ENCODE assay signal across 25 mouse cellular contexts in the genomic region with DNA sequence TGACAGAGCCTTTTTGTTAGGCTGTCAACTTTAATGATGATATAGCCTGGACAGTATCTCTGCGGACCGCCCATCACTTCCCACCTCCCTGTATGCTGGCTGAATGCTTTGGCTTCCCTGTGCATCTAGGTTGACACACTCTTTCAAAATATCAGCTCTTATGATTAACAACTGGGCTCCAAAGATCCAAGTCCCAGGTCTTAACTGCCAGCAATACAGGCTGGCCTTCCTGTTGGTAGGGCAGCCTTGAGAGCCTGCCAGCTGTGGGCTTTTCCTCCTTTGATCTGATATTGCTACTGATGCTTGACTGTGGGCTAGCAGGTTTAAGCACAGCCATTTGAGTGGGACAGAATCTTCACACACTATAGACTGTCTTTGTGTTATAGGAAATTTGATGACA.
A peak's percentile ranks its signal among the peaks of the same experiment; 100 is the strongest.
DNase-seq lines count a peak whose midpoint lies in the region; ATAC-seq and TF ChIP-seq lines count a peak whose summit lies in the region.
"Had no signal": no experiment of that assay in that cellular context is flagged by ENCODE, and none has a peak within 500 bp of the region (broad histone marks: within the 10 kb centered on the region; RNA-seq: fewer than 3 reads in every experiment).

No protein-coding gene starts in this region.

- WGBS in heart, postnatal 0 days, result 84% methylated on average over 2 of the region's 2 CpGs

- no peaks in the 10 kb centered on the region for H3K36me3 ChIP-seq in heart, postnatal 0 days (replicated peaks; ENCODE audit: control insufficient read depth, insufficient read depth, low read length)
- H3K36me3 ChIP-seq: forebrain, embryonic 10.5 days; heart, embryonic 15.5 days; midbrain, embryonic 13.5 days; neural tube, embryonic 12.5 days; stomach, embryonic 15.5 days had no signal

- H3K4me3 ChIP-seq in heart, postnatal 0 days (ENCODE audit: low read depth, low read length), result no peak overlapping the region
- H3K4me3 ChIP-seq: forebrain, embryonic 10.5 days; heart, adult 2 months; heart, embryonic 15.5 days; midbrain, embryonic 13.5 days; neural tube, embryonic 12.5 days; stomach, embryonic 15.5 days had no signal

- no peak for TF ChIP-seq EP300 in heart, postnatal 0 days (IDR thresholded peaks at IDR 0.05; ENCODE audit: low read depth)

- H3K27me3 ChIP-seq in heart, postnatal 0 days (ENCODE audit: control insufficient read depth, insufficient read depth, low read length), result no peaks in the 10 kb centered on the region
- H3K27me3 ChIP-seq: heart, embryonic 15.5 days; midbrain, embryonic 13.5 days; neural tube, embryonic 12.5 days; stomach, embryonic 15.5 days had no signal

- H3K4me2 ChIP-seq in heart, postnatal 0 days (ENCODE audit: low read depth, low read length), result no peak overlapping the region
- H3K4me2 ChIP-seq: heart, embryonic 15.5 days; midbrain, embryonic 13.5 days; neural tube, embryonic 12.5 days; stomach, embryonic 15.5 days had no signal

- DNase-seq in adrenal gland, adult (ENCODE audit: inconsistent age in 2 of 2, low spot score in 1 of 2), result peak; percentile 34 to 71
- no peak for DNase-seq in adrenal gland, adult 18-20 months (ENCODE audit: low spot score in 2 of 2)
- no peak for DNase-seq in heart, postnatal 0 days (ENCODE audit: low spot score)
- DNase-seq in heart, postnatal 14 days, result no peak
- peak; percentile 17 for DNase-seq in retina, postnatal 1 day
- DNase-seq in retina, embryonic 14.5 days (ENCODE audit: low spot score), result no peak
- no peak for DNase-seq in urinary bladder, postnatal 36 days (ENCODE audit: low spot score in 2 of 2)
- DNase-seq: cerebellum, adult 11 months; cerebellum, adult 9-11 months; gastrocnemius, postnatal 10 days; heart, adult 2 months; kidney, adult 2 months; layer of hippocampus, adult 9-11 months; right cerebral cortex, adult 18-20 months; right cerebral cortex, postnatal 4 days; thymus, postnatal 25 days had no signal

- H3K9ac ChIP-seq in heart, postnatal 0 days (replicated peaks; ENCODE audit: low read depth, low read length), result no peak overlapping the region
- H3K9ac ChIP-seq: heart, embryonic 15.5 days; liver, embryonic 14.5 days; midbrain, embryonic 13.5 days; neural tube, embryonic 12.5 days; stomach, embryonic 15.5 days had no signal

- no peaks in the 10 kb centered on the region for H3K9me3 ChIP-seq in heart, postnatal 0 days (replicated peaks; ENCODE audit: control insufficient read depth, low read length)
- H3K9me3 ChIP-seq: forebrain, embryonic 10.5 days; heart, embryonic 15.5 days; midbrain, embryonic 13.5 days; neural tube, embryonic 12.5 days; stomach, embryonic 15.5 days had no signal

- no peak for TF ChIP-seq CTCF in heart, postnatal 0 days (IDR thresholded peaks at IDR 0.05; ENCODE audit: low read depth)

- peak overlapping the region; percentile 16; the same call in 1 of the 2 replicates for H3K27ac ChIP-seq in heart, postnatal 0 days (ENCODE audit: low read depth)
- H3K27ac ChIP-seq: forebrain, embryonic 10.5 days; heart, adult 2 months; kidney, postnatal 0 days; liver, embryonic 14.5 days; midbrain, embryonic 13.5 days; neural tube, embryonic 12.5 days; stomach, embryonic 15.5 days had no signal

- intact Hi-C loops in heart, postnatal 14 days (cut with DNase I), result no loop called here

- ATAC-seq in heart, postnatal 0 days (ENCODE audit: insufficient read depth, low read depth), result no peak
- ATAC-seq in megakaryocyte progenitor cell, adult 5-6 weeks (replicated peaks; ENCODE audit: poor library complexity), result no peak
- ATAC-seq: forebrain, embryonic 16.5 days; midbrain, embryonic 13.5 days had no signal

- H3K4me1 ChIP-seq in heart, postnatal 0 days (ENCODE audit: control insufficient read depth, insufficient read depth), result peaks cover 21% of the 10 kb centered on the region
- H3K4me1 ChIP-seq: neural tube, embryonic 12.5 days; stomach, embryonic 15.5 days had no signal

Comparison
In these comparisons a context has a peak if more than half of its experiments do, and no peak if none do; other contexts are left out.
1. DNase-seq: peak in adrenal gland, adult (2 of 2) and retina, postnatal 1 day (single experiment); none in adrenal gland, adult 18-20 months (0 of 2), heart, postnatal 0 days (single experiment), heart, postnatal 14 days (0 of 2), retina, embryonic 14.5 days (single experiment) and urinary bladder, postnatal 36 days (0 of 2).